Mouse (Mus musculus) G1E (cell line): ENCODE data around the gene Rae1.

ENCODE experiments used
- CTCF ChIP-seq: IDR thresholded peaks from 2 replicates; pipeline ENCODE4 v1.5.1; 2012; ENCODE audit warnings: low read depth, low read length, inconsistent platforms, mixed read lengths
- GATA1 ChIP-seq: IDR thresholded peaks from 2 replicates; pipeline ENCODE4 v1.6.1; 2012; ENCODE audit warnings: borderline replicate concordance, low read length, inconsistent platforms, mixed read lengths
- TAL1 ChIP-seq: conservative IDR thresholded peaks from 2 replicates; pipeline ENCODE4 v1.6.1; 2012; ENCODE audit warnings: low read depth, low read length, inconsistent platforms, mixed read lengths

DNA sequence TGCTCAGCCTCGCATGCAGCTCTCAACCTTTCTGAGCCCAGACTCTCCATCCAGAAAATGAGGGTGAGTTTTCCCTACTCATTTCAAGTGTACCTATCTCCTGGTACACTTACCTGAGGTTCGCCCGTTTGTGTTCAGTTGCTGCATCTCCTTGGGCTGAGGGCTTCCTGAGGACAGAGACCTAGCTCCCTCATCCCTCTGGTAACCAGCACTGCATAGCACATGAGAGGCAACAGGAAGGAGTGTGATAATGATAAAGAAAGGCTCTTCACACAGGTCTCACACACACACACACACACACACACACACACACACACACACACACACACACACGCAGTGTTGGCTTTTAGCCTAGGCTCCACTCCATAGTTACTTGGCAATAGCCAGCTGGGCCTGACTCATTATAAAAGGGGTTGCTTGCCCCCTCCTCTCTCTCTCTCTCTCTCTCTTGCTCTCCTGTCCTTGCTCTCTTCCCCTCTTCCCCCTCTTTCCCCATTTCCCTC lies 21.7 kb upstream of the Rae1 start:
- TF ChIP-seq CTCF (no peak), TAL1 (no peak), GATA1 (no peak)
